In the genomic region with DNA sequence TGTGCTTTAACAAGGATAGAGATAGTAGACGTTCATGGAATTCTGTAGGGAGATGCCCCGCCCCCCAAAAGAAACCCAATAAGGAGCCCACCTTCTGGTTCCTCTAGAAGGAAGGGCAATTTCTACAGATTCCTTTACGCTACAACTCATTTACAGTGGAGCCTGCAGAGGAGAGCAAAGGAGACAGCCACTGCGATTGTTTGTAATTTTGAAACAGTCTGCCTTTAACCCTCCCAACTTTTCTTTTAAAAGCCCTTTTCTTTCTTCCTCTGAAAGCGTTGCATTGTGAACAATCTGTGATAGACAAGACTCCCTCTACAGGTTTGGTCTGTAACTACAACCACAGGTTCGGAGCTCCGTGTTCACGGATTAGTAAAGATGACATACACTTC, we compare ENCODE assay signal across 8 mouse cellular contexts. TPM values are rescaled to one million over a fixed set of nuclear protein-coding genes. Genes with fewer than 3 reads are reported as not detected.
DNase-seq lines count a peak whose midpoint lies in the region; ATAC-seq and TF ChIP-seq lines count a peak whose summit lies in the region.

No protein-coding gene starts in this region.

- H3K4me1 ChIP-seq in forebrain, embryonic 16.5 days (replicated peaks; ENCODE audit: control insufficient read depth, insufficient read depth, low read length): peaks cover 32% of the 10 kb centered on the region
- peaks cover 28% of the 10 kb centered on the region for H3K4me1 ChIP-seq in intestine, embryonic 15.5 days (replicated peaks)
- peaks cover 7% of the 10 kb centered on the region; the same call in 1 of the 2 replicates for H3K4me1 ChIP-seq in liver, adult 2 months (ENCODE audit: control insufficient read depth, insufficient read depth, low read length)
- H3K4me1 ChIP-seq in midbrain, postnatal 0 days (ENCODE audit: insufficient read depth, low read length): peaks cover 19% of the 10 kb centered on the region

- H3K9me3 ChIP-seq in forebrain, embryonic 16.5 days (ENCODE audit: control insufficient read depth, low read length): no peaks in the 10 kb centered on the region
- no peaks in the 10 kb centered on the region for H3K9me3 ChIP-seq in intestine, embryonic 15.5 days
- no peaks in the 10 kb centered on the region for H3K9me3 ChIP-seq in midbrain, postnatal 0 days (ENCODE audit: low read length)

- 0 out of 2 replicates have a peak, but pooled peaks have one; percentile 10 for ATAC-seq in forebrain, embryonic 16.5 days
- no peak for ATAC-seq in intestine, embryonic 15.5 days
- ATAC-seq in midbrain, postnatal 0 days (ENCODE audit: low FRiP score): no peak

- 0 out of 2 replicates have a peak, but pooled peaks cover 3% of the 10 kb centered on the region for H3K79me2 ChIP-seq in liver, adult 2 months (ENCODE audit: control insufficient read depth, insufficient read depth, low read length)

- H3K4me3 ChIP-seq in forebrain, embryonic 16.5 days (replicated peaks; ENCODE audit: low read length): peak overlapping the region; percentile 99
- peak overlapping the region; percentile 98 for H3K4me3 ChIP-seq in intestine, embryonic 15.5 days (replicated peaks)
- no peak overlapping the region for H3K4me3 ChIP-seq in liver, adult 2 months (ENCODE audit: insufficient read depth, low read depth, low read length)
- peak overlapping the region; percentile 90 for H3K4me3 ChIP-seq in midbrain, postnatal 0 days (ENCODE audit: low read depth, low read length)

- 0% methylated on average over 8 of the region's 8 CpGs for WGBS in forebrain, embryonic 16.5 days
- WGBS in intestine, embryonic 15.5 days: 0% methylated on average over 8 of the region's 8 CpGs
- WGBS in liver, adult 2 months: 1% methylated on average over 8 of the region's 8 CpGs
- WGBS in midbrain, postnatal 0 days: under 1% methylated on average over 8 of the region's 8 CpGs

- TF ChIP-seq CTCF in liver, adult 2 months (IDR thresholded peaks at IDR 0.05; ENCODE audit: low read depth, low read length): peak; percentile 41; the same call in 1 of the 2 replicates
- TF ChIP-seq CTCF in midbrain, postnatal 0 days (IDR thresholded peaks at IDR 0.05): peak; percentile 84

- TF ChIP-seq POLR2A in liver, adult 2 months (IDR thresholded peaks at IDR 0.05; ENCODE audit: extremely low read depth, insufficient read depth, low read length): no peak

- H3K27ac ChIP-seq in forebrain, embryonic 16.5 days (ENCODE audit: low read length): peak overlapping the region; percentile 99
- H3K27ac ChIP-seq in intestine, embryonic 15.5 days: peak overlapping the region; percentile 98
- no peak overlapping the region for H3K27ac ChIP-seq in liver, adult 2 months (replicated peaks; ENCODE audit: insufficient read depth, low read depth, low read length)
- H3K27ac ChIP-seq in midbrain, postnatal 0 days (ENCODE audit: low read depth, low read length): peak overlapping the region; percentile 94

- DNase-seq in ovary, postnatal 14 days (ENCODE audit: low spot score): peak; percentile 45
- no peak for DNase-seq in ovary, postnatal 36 days (ENCODE audit: low spot score)
- peak; percentile 80 for DNase-seq in c-Kit-positive CD71-negative TER-119-negative erythroid progenitor cells, embryonic 14.5 days (ENCODE audit: low read depth)
- DNase-seq in liver, adult 2 months (ENCODE audit: extremely low read depth, low read depth, low spot score): peak; percentile 54
- DNase-seq in midbrain, postnatal 0 days (ENCODE audit: low spot score): peak; percentile 89
- peak; percentile 19 to 25 for DNase-seq in thymus, postnatal 36 days

- peak overlapping the region; percentile 98 for H3K4me2 ChIP-seq in forebrain, embryonic 16.5 days (ENCODE audit: low read length)
- peak overlapping the region; percentile 99 for H3K4me2 ChIP-seq in intestine, embryonic 15.5 days (replicated peaks)
- peak overlapping the region; percentile 93 for H3K4me2 ChIP-seq in midbrain, postnatal 0 days (ENCODE audit: low read depth, low read length, poor library complexity, severe bottlenecking)

- H3K36me3 ChIP-seq in forebrain, embryonic 16.5 days (ENCODE audit: control insufficient read depth, insufficient read depth): no peaks in the 10 kb centered on the region
- H3K36me3 ChIP-seq in intestine, embryonic 15.5 days: no peaks in the 10 kb centered on the region
- H3K36me3 ChIP-seq in liver, adult 2 months (ENCODE audit: control insufficient read depth, insufficient read depth, low read length): no peaks in the 10 kb centered on the region
- H3K36me3 ChIP-seq in midbrain, postnatal 0 days (ENCODE audit: insufficient read depth, low read length): no peaks in the 10 kb centered on the region

- no peaks in the 10 kb centered on the region for H3K27me3 ChIP-seq in forebrain, embryonic 16.5 days (replicated peaks; ENCODE audit: control insufficient read depth, insufficient read depth, low read length)
- H3K27me3 ChIP-seq in intestine, embryonic 15.5 days (replicated peaks): no peaks in the 10 kb centered on the region
- H3K27me3 ChIP-seq in liver, adult 2 months (ENCODE audit: control insufficient read depth, insufficient read depth, low read length): no peaks in the 10 kb centered on the region
- no peaks in the 10 kb centered on the region for H3K27me3 ChIP-seq in midbrain, postnatal 0 days (ENCODE audit: insufficient read depth, low read length)

- peak overlapping the region; percentile 95 for H3K9ac ChIP-seq in forebrain, embryonic 16.5 days (replicated peaks; ENCODE audit: low read depth, low read length)
- H3K9ac ChIP-seq in intestine, embryonic 15.5 days: peak overlapping the region; percentile 71
- H3K9ac ChIP-seq in liver, adult 2 months (ENCODE audit: low read depth, low read length): no peak overlapping the region; the same call in 1 of the 2 replicates
- peak overlapping the region; percentile 94 for H3K9ac ChIP-seq in midbrain, postnatal 0 days (replicated peaks; ENCODE audit: low read length, poor library complexity, severe bottlenecking)

RNA-seq across cellular contexts. Expression of a gene that starts 46.6 kb away (rescaled TPM):
- polyA plus RNA-seq in forebrain, embryonic 16.5 days (2015; fragmentation: Nextera tagmentation; extraction: Ambion mirVana): not detected in 2 replicates
- not detected in 2 replicates for polyA plus RNA-seq in intestine, embryonic 15.5 days (2015; fragmentation: Nextera tagmentation; extraction: Ambion mirVana)
- not detected in 2 replicates for total RNA-seq in liver, adult 2 months (2014; rRNA removed)
- polyA plus RNA-seq in liver, adult 2 months (2012; rRNA removed): not detected in 2 replicates
- not detected in 2 replicates for total RNA-seq in midbrain, postnatal 0 days (2014; rRNA removed)
- not detected in 2 replicates for polyA plus RNA-seq in midbrain, postnatal 0 days (2015; fragmentation: Nextera tagmentation; extraction: Ambion mirVana)
